Mouse (Mus musculus) spleen, adult 2 months (tissue): ENCODE measurements at regions not wholly inside any gene's neighbourhood (a gene's known extent, or its start where the extent isn't known, plus 50 kb on each side); places are given as distances from the start of the nearest gene placed in this dataset.
"Not testable (repeated sequence)": the region's sequence is repeated elsewhere in the genome, so short reads cannot be mapped to it uniquely, and the experiment has no call there.

Experiments used
- DNase-seq, 2 experiments: peaks; one replicate each; pipeline versions ENCODE4 v3.0.0 to v3.0.0-alpha.2; 2012 to 2021; ENCODE audit warnings: low spot score in 2 of 2, low read depth in 1 of 2
- H3K27ac ChIP-seq: fragments of 200-500 bp; 2 replicates; pipeline ENCODE4 v1.5.1; 2012; ENCODE audit warnings: low read length, inconsistent platforms; ENCODE audit not compliant: insufficient read depth
- H3K27me3 ChIP-seq: fragments of 200-500 bp; 2 replicates; pipeline ENCODE4 v1.6.1; 2012; ENCODE audit warnings: mild to moderate bottlenecking, moderate library complexity, low read length, inconsistent platforms; ENCODE audit not compliant: control insufficient read depth, insufficient read depth
- H3K36me3 ChIP-seq: fragments of 200-500 bp; 2 replicates; pipeline ENCODE4 v1.6.1; 2012; ENCODE audit warnings: mild to moderate bottlenecking, low read length, inconsistent platforms; ENCODE audit not compliant: control insufficient read depth, insufficient read depth
- H3K4me1 ChIP-seq: fragments of 200-500 bp; 2 replicates; pipeline ENCODE4 v1.6.1; 2011; ENCODE audit warnings: inconsistent platforms; ENCODE audit not compliant: control insufficient read depth, insufficient read depth, insufficient read length
- H3K4me3 ChIP-seq: fragments of 200-500 bp; 2 replicates; pipeline ENCODE4 v1.5.1; 2011; ENCODE audit warnings: mild to moderate bottlenecking, inconsistent platforms; ENCODE audit not compliant: insufficient read depth, insufficient read length; ENCODE audit errors: extremely low read depth
- CTCF ChIP-seq: fragments of 200-500 bp; IDR thresholded peaks from 2 replicates; pipeline ENCODE4 v1.5.1; 2011; ENCODE audit warnings: mild to moderate bottlenecking, inconsistent platforms; ENCODE audit not compliant: insufficient read depth, insufficient read length, insufficient replicate concordance; ENCODE audit errors: extremely low read depth
- POLR2A ChIP-seq: fragments of 200-500 bp; IDR thresholded peaks from 2 replicates; pipeline ENCODE4 v1.6.1; 2011; ENCODE audit warnings: low read depth, low read length, inconsistent platforms
- whole genome bisulfite sequencing: fragments of 180-500 bp; shearing (Covaris S2); methylation state at CpG from one replicate; pipeline ENCODE4 v1.1.7; 2018; 5-methylcytosine and 5-hydroxymethylcytosine counted together

GRCm38 (mm10) chr4:8084954-8085639 lies 153.7 kb downstream of the Car8 start:
- TF ChIP-seq POLR2A = no peak
- TF ChIP-seq CTCF = peak; percentile 30; the same call in 1 of the 2 replicates
- Histone ChIP-seq H3K27me3 (no peaks in the 10 kb centered on the region), H3K27ac (no peak overlapping the region), H3K36me3 (no peaks in the 10 kb centered on the region), H3K4me3 (no peak overlapping the region), H3K4me1 (no peaks in the 10 kb centered on the region)
- peak in 1 of 2 experiments; percentile 47 for DNase-seq
- 18% methylated on average over 16 of the region's 16 CpGs for whole genome bisulfite sequencing

DNA sequence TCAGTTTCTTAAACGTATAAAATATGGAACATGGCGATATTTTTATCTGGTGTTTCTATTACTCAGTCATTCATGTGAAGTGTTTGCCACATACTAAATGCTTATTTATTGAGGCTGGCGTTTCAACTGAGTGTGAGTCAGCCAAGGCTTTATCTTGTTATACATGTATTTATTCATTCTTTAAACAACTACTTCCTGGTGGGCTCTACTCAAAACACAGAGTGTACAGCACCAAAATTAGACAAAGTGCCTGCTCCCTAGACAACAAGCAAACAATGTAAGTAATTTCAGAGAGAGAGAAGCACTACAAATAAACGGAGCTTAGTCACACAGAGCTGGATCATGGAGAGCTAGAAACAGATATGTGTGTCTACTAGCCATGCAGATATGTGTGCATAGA lies 159.5 kb downstream of the Car8 start:
- H3K27ac ChIP-seq = no peak overlapping the region
- H3K4me3 ChIP-seq = no peak overlapping the region
- DNase-seq = no peak
- no peaks in the 10 kb centered on the region for H3K4me1 ChIP-seq
- H3K36me3 ChIP-seq = no peaks in the 10 kb centered on the region
- TF ChIP-seq POLR2A (no peak), CTCF (no peak)
- WGBS = 80% methylated on average over 4 of the region's 4 CpGs
- no peaks in the 10 kb centered on the region for H3K27me3 ChIP-seq

DNA sequence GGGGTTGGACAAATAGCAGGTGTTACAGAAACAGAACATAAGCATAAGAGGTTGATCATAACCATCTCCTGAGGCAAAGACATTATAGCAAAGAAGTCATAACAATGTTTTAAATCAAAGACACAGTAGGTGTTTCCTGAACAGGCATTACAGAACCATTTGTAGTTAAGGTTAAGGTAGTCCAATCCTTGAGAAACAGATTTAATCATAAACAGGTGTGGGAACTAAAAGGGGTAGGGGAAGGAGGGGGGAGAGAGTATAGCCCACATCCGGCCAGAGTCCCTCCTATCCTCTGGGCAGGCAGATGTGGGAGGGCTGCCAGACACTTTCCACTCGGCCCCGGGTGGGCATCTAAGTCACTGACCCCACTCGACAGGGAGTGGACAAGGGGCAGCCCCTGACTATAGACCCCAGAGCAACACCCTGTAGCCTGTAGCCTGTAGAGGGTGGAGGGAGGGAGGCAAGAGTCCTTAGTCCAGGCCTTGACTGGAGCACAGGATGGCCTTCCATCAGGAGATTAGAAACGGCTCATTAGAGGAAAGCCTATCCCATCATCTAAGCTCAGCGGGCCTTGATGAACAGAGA lies 165.8 kb downstream of the Car8 start:
- Histone ChIP-seq H3K4me1 (no peaks in the 10 kb centered on the region), H3K27me3 (no peaks in the 10 kb centered on the region), H3K4me3 (no peak overlapping the region), H3K36me3 (no peaks in the 10 kb centered on the region), H3K27ac (no peak overlapping the region)
- TF ChIP-seq POLR2A (no peak), CTCF (no peak)
- no peak for DNase-seq
- WGBS = 91% methylated on average over 6 of the region's 6 CpGs

DNA sequence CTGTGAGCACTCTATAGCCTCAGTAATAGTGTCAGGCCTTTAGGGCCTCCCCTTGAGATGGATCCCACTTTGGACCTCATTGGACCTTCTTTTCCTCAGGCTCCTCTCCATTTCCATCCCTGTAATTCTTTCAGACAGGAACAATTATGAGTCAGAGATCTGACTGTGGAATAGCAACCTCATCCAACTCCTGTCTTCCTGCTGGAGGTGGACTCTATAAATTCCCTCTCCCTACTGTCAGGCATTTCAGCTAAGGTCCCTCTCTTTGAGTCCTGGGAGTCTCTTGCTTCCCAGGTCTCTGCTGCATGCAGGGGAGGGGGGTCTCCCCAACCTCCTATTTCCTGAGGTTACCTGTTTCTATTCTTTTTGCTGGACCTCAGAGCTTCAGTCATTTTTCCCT lies 168.1 kb downstream of the Car8 start:
- H3K4me3 ChIP-seq, DNase-seq, H3K27me3 ChIP-seq, H3K36me3 ChIP-seq, H3K27ac ChIP-seq, H3K4me1 ChIP-seq: not testable (repeated sequence)

DNA sequence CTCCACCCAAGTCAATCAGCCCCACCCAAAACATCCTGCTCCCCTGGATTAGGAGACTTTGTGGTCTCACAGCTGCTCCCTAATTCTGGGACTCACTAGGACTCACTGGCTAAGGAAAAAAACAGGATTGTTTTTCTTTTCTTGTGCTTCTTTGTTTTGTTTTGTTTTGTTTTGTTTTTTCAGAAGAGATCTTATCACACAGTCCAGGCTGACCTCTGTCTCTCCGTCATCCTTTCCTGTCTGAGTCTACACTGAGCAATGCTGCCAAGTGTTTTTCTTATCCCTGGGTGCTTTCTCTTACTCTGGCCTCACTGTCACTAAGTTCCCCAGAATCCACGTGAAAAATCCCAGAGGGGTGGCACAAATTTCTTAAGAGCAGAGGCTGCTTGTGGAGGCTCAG lies 170.8 kb downstream of the Car8 start:
- DNase-seq = no peak
- 68% methylated on average over 2 of the region's 2 CpGs for WGBS
- Histone ChIP-seq H3K27ac (no peak overlapping the region), H3K4me3 (no peak overlapping the region), H3K4me1 (no peaks in the 10 kb centered on the region), H3K36me3 (no peaks in the 10 kb centered on the region), H3K27me3 (no peaks in the 10 kb centered on the region)
- TF ChIP-seq CTCF (no peak), POLR2A (no peak)

DNA sequence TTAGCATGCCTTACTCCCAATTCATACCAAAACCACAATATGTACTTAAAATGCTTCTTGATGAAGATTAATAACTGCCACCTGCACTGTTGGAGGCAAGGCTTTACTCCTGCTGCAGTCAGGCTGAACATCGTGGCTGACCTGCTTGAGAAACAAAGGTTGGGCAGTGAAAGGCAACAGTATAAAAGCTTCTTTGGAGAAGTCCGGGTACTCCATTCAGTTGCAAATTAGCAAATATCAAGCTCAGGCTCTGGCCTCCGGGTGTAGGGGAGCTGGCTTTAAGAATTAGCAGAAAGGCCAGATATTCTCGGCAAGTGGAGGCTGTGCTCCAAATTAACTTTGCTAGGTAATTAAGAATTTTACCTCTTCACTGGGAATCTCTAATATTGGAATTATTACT lies 197.1 kb downstream of the Car8 start:
- 92% methylated on average over 4 of the region's 4 CpGs for WGBS

GRCm38 (mm10) chr4:8037863-8038262 lies 201.0 kb downstream of the Car8 start:
- Histone ChIP-seq H3K27me3 (no peaks in the 10 kb centered on the region), H3K36me3 (no peaks in the 10 kb centered on the region), H3K4me1 (no peaks in the 10 kb centered on the region), H3K27ac (no peak overlapping the region), H3K4me3 (no peak overlapping the region)
- no peak for DNase-seq
- 96% methylated on average over 1 of the region's 1 CpGs for WGBS
- TF ChIP-seq CTCF (no peak), POLR2A (no peak)

More for the DNA sequence above, 197.1 kb downstream of the Car8 start:
- no peaks in the 10 kb centered on the region for H3K4me1 ChIP-seq
- no peak for DNase-seq
- H3K27me3 ChIP-seq = no peaks in the 10 kb centered on the region
- no peak overlapping the region for H3K4me3 ChIP-seq
- H3K36me3 ChIP-seq = no peaks in the 10 kb centered on the region
- TF ChIP-seq CTCF (no peak), POLR2A (no peak)
- no peak overlapping the region for H3K27ac ChIP-seq

GRCm38 (mm10) chr4:8033402-8033801 lies 205.4 kb downstream of the Car8 start:
- H3K36me3 ChIP-seq, H3K4me1 ChIP-seq, H3K27me3 ChIP-seq, DNase-seq, H3K4me3 ChIP-seq, H3K27ac ChIP-seq: not testable (repeated sequence)
- 83% methylated on average over 1 of the region's 1 CpGs for WGBS
